Mouse (Mus musculus) megakaryocyte, embryonic 14.5 days (primary cell): ENCODE measurements around the gene Exoc3l4.

Source experiments
- FLI1 ChIP-seq: IDR thresholded peaks from 2 replicates; pipeline ENCODE4 v1.6.1; 2012; ENCODE audit warnings: low read length, inconsistent platforms, mixed read lengths
- GATA1 ChIP-seq: IDR thresholded peaks from 3 replicates; pipeline ENCODE4 v1.6.1; 2012; ENCODE audit warnings: mixed read lengths, low read length, inconsistent platforms, borderline replicate concordance

DNA sequence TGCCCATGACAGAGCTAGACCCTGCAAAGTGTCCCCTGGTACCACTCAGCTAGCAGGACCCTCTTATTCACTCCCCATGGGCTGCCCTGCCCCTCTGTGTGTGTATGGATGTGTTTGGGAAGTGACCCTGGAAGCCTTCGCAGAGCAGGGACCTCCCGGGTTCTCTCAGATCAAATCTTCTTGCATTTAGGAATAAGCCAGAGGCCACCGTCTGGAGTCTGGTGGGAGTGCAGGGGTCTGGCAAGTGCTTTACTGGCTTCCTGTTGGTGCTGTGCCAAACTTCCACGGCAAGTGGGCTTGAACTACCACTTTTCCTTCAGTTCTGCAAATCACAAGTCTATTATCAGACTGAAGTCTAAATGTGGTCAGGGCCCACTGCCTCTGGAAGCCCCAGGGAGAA is 37.2 kb downstream of the Exoc3l4 start:
- TF ChIP-seq GATA1 (no peak), FLI1 (no peak)
